Mouse (Mus musculus): ENCODE results near the gene Spata13. TPM values are rescaled to one million over a fixed set of nuclear protein-coding genes. Genes with fewer than 3 reads are reported as not detected.

The Spata13 gene
- total and polyA plus RNA-seq, 2 experiments from 2014 or later, result 13.9 to 50.9 TPM

- Histone ChIP-seq H3K4me2 (ENCODE audit: low read depth, low read length) (no peak overlapping the region), H3K27me3 (ENCODE audit: control insufficient read depth, insufficient read depth, low read length) (no peaks in the 10 kb centered on the region), H3K36me3 (replicated peaks; ENCODE audit: control insufficient read depth, insufficient read depth, low read length) (no peaks in the 10 kb centered on the region), H3K4me1 (ENCODE audit: control insufficient read depth, insufficient read depth) (no peaks in the 10 kb centered on the region), H3K9ac (replicated peaks; ENCODE audit: low read depth, low read length) (no peak overlapping the region), H3K9me3 (replicated peaks; ENCODE audit: control insufficient read depth, low read length) (no peaks in the 10 kb centered on the region), H3K27ac (ENCODE audit: low read depth) (no peak overlapping the region), H3K4me3 (ENCODE audit: low read depth, low read length) (no peak overlapping the region)
- WGBS, result 65% methylated on average over 14 of the region's 14 CpGs
- DNase-seq (ENCODE audit: low spot score) (no peak), ATAC-seq (ENCODE audit: insufficient read depth, low read depth) (no peak)
- TF ChIP-seq EP300 (IDR thresholded peaks at IDR 0.05; ENCODE audit: low read depth) (no peak), CTCF (IDR thresholded peaks at IDR 0.05; ENCODE audit: low read depth) (peak; percentile 77)
Measured at GRCm38 (mm10) chr14:60694215-60694997, 60.6 kb downstream of the Spata13 start.

DNA sequence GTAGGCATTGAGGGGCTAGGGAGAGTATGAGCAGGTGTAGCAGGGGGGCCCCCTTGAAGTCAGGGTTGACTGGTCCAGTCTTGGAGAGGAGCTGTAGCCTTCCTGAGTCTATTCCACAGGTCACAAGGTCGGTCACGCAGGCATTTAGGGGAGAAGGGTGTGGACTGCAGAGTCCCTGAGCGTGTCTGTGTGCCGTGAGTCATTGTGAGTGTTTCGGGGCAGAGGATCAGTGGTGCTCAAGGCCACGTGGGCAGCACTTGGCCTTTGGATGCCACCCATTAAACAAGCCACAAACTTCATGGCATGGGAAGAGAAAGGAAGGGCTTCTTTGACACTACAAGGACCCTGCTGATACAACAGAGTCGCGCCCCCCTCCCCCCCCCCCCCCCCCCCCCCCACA lies 63.5 kb downstream of the Spata13 start:
- WGBS, result 86% methylated on average over 8 of the region's 8 CpGs
- no peaks in the 10 kb centered on the region for H3K4me1 ChIP-seq (ENCODE audit: control insufficient read depth, insufficient read depth)
- ATAC-seq (ENCODE audit: insufficient read depth, low read depth), result no peak

DNA sequence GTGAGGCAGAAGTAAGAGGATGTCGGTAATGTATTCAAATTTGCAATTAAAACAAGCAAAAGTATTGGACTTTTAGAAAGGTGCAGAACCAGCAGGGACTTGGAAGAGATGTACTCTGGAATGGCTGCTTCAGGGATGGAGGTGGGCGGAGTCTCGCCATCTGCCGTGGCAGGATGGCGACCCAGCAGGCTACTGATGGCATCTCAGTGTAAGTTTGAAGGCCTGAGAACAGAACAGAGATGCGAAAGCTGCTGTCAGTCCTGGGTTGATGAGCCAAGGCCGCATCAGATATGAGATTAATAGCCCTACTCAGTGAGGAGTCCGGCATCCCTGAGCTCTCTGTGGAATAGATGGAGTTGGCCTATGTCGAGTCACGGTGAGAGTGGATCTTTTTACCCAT lies 65.2 kb downstream of the Spata13 start:
- H3K9ac ChIP-seq (replicated peaks; ENCODE audit: low read depth, low read length), result no peak overlapping the region
- no peaks in the 10 kb centered on the region for H3K27me3 ChIP-seq (ENCODE audit: control insufficient read depth, insufficient read depth, low read length)
- 76% methylated on average over 10 of the region's 10 CpGs for WGBS
- no peaks in the 10 kb centered on the region for H3K36me3 ChIP-seq (replicated peaks; ENCODE audit: control insufficient read depth, insufficient read depth, low read length)
- no peak overlapping the region for H3K4me2 ChIP-seq (ENCODE audit: low read depth, low read length)
- no peak for DNase-seq (ENCODE audit: low spot score)
- 0 out of 2 replicates have a peak, but pooled peaks cover under 1% of the 10 kb centered on the region for H3K4me1 ChIP-seq (ENCODE audit: control insufficient read depth, insufficient read depth)
- H3K27ac ChIP-seq (ENCODE audit: low read depth), result no peak overlapping the region
- ATAC-seq (ENCODE audit: insufficient read depth, low read depth), result no peak
- TF ChIP-seq EP300 (IDR thresholded peaks at IDR 0.05; ENCODE audit: low read depth), result no peak
- no peak for TF ChIP-seq CTCF (IDR thresholded peaks at IDR 0.05; ENCODE audit: low read depth)
- no peak overlapping the region for H3K4me3 ChIP-seq (ENCODE audit: low read depth, low read length)
- no peaks in the 10 kb centered on the region for H3K9me3 ChIP-seq (replicated peaks; ENCODE audit: control insufficient read depth, low read length)

More for the DNA sequence above, 63.5 kb downstream of the Spata13 start:
- Histone ChIP-seq H3K9me3 (replicated peaks; ENCODE audit: control insufficient read depth, low read length) (no peaks in the 10 kb centered on the region), H3K4me2 (ENCODE audit: low read depth, low read length) (no peak overlapping the region), H3K36me3 (replicated peaks; ENCODE audit: control insufficient read depth, insufficient read depth, low read length) (no peaks in the 10 kb centered on the region), H3K27ac (ENCODE audit: low read depth) (no peak overlapping the region), H3K9ac (replicated peaks; ENCODE audit: low read depth, low read length) (no peak overlapping the region), H3K4me3 (ENCODE audit: low read depth, low read length) (no peak overlapping the region), H3K27me3 (ENCODE audit: control insufficient read depth, insufficient read depth, low read length) (no peaks in the 10 kb centered on the region)
- no peak for DNase-seq (ENCODE audit: low spot score)
- TF ChIP-seq CTCF (IDR thresholded peaks at IDR 0.05; ENCODE audit: low read depth) (no peak), EP300 (IDR thresholded peaks at IDR 0.05; ENCODE audit: low read depth) (no peak)

- Histone ChIP-seq H3K27me3 (ENCODE audit: control insufficient read depth, insufficient read depth, low read length) (no peaks in the 10 kb centered on the region), H3K4me2 (ENCODE audit: low read depth, low read length) (no peak overlapping the region), H3K27ac (ENCODE audit: low read depth) (no peak overlapping the region), H3K4me3 (ENCODE audit: low read depth, low read length) (no peak overlapping the region), H3K4me1 (ENCODE audit: control insufficient read depth, insufficient read depth) (peaks cover 11% of the 10 kb centered on the region), H3K36me3 (replicated peaks; ENCODE audit: control insufficient read depth, insufficient read depth, low read length) (no peaks in the 10 kb centered on the region), H3K9me3 (replicated peaks; ENCODE audit: control insufficient read depth, low read length) (no peaks in the 10 kb centered on the region), H3K9ac (replicated peaks; ENCODE audit: low read depth, low read length) (no peak overlapping the region)
- TF ChIP-seq CTCF (IDR thresholded peaks at IDR 0.05; ENCODE audit: low read depth) (no peak), EP300 (IDR thresholded peaks at IDR 0.05; ENCODE audit: low read depth) (no peak)
- DNase-seq (ENCODE audit: low spot score), result no peak
- 82% methylated on average over 10 of the region's 10 CpGs for WGBS
- ATAC-seq (ENCODE audit: insufficient read depth, low read depth), result no peak
Measured at GRCm38 (mm10) chr14:60702377-60703140, 68.8 kb downstream of the Spata13 start.

DNA sequence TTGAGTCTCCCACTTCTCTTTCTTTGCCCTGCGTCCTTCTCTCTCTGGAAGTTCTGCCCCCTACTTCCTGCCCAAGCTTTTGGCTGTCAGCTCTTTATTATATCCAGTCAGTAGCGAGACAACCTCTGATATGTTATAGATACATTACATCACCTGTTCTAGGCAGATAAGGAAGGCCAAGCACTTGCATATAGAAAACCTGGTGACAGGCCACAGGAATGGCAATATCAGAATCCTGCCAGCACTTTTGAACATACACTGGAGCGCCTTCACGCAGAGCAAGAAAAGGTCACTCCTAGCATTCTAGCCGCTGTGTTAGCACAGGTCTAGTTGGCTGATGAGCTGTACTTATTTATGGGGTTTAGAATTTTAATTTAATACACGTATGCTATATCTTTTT lies 70.7 kb downstream of the Spata13 start:
- 28% methylated on average over 6 of the region's 6 CpGs for WGBS

More for the DNA sequence above, 70.7 kb downstream of the Spata13 start:
- H3K27ac ChIP-seq (ENCODE audit: low read depth), result peak overlapping the region; percentile 32
- H3K36me3 ChIP-seq (replicated peaks; ENCODE audit: control insufficient read depth, insufficient read depth, low read length), result no peaks in the 10 kb centered on the region
- TF ChIP-seq EP300 (IDR thresholded peaks at IDR 0.05; ENCODE audit: low read depth) (no peak), CTCF (IDR thresholded peaks at IDR 0.05; ENCODE audit: low read depth) (no peak)
- no peak overlapping the region for H3K9ac ChIP-seq (replicated peaks; ENCODE audit: low read depth, low read length)
- peaks cover 11% of the 10 kb centered on the region for H3K4me1 ChIP-seq (ENCODE audit: control insufficient read depth, insufficient read depth)
- no peaks in the 10 kb centered on the region for H3K27me3 ChIP-seq (ENCODE audit: control insufficient read depth, insufficient read depth, low read length)
- no peak overlapping the region for H3K4me2 ChIP-seq (ENCODE audit: low read depth, low read length)
- DNase-seq (ENCODE audit: low spot score), result peak; percentile 25
- peak; percentile 34 for ATAC-seq (ENCODE audit: insufficient read depth, low read depth)
- H3K4me3 ChIP-seq (ENCODE audit: low read depth, low read length), result no peak overlapping the region
- H3K9me3 ChIP-seq (replicated peaks; ENCODE audit: control insufficient read depth, low read length), result no peaks in the 10 kb centered on the region

Data from heart, postnatal 0 days (tissue).